Mouse (Mus musculus): Measurements from ENCODE around the gene Tjp2.

DNA sequence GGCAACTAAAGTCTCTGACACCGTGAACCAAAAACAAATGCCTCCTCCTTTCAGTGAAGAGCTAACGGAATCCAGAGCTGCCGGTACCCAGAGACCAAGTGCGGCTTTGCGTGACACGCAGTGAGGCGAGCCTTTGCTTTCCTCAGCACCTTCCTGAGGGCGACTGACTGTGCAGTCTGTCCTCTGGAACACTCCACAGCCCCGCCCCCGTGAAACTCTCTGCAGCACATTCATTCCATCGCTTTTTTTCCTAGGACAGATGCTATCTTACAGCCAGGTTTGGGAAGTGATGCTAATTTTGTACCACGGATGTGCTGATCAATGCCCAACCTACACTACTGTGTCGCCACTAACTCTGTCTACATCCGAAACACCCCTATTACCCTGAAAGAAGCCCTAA, 37.9 kb upstream of the Tjp2 start:
- no peak for TF ChIP-seq CTCF (IDR thresholded peaks at IDR 0.05; ENCODE audit: low read depth)
- TF ChIP-seq EP300 (IDR thresholded peaks at IDR 0.05; ENCODE audit: low read depth), result no peak

Data from heart, postnatal 0 days (tissue).